Mouse (Mus musculus) lung, adult 2 months (tissue): Measurements from ENCODE around the gene Minar1.

ENCODE experiments used
- CTCF ChIP-seq: fragments of 200-500 bp; IDR thresholded peaks from 2 replicates; pipeline ENCODE4 v1.5.1; 2011; ENCODE audit warnings: mild to moderate bottlenecking, low read length, control low read depth; ENCODE audit not compliant: insufficient read depth
- POLR2A ChIP-seq: fragments of 200-500 bp; IDR thresholded peaks from 2 replicates; pipeline ENCODE4 v1.6.1; 2011; ENCODE audit warnings: low read depth, mild to moderate bottlenecking, control low read depth, low read length, borderline replicate concordance; ENCODE audit errors: extremely low read depth

DNA sequence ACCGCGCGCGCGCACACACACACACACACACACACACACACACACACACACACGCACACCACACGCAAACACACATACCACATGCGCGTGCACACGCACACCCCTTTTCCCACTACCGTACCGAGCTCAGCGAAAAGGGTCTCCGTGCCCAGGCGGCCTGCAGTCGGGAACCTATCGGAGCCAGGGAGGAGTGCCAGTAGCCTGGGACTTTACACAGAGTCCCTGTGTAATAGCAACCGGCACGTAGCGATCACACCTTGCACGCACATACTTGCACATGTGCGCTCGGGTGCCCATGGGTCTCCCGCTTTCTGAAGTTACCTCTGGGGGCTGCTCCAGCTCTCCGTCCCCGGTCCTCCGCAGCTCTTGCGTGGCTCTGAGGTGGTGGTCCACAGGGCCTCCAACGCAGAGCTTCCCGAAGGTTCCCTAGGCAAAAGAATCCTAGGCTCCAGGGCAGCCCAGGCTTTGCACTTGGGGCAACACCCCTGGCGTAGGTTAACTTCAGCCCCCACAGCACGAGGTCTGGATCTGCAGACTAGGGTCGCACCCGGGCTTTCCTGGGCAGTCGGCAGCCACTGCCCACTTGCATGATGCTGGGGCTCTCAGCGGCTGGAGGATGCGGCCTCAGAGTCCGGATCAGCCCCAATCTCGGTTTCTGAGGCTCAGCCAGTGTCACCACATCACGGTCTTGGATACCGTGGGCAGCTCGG lies 474 bp downstream of the Minar1 start:
- TF ChIP-seq CTCF (no peak), POLR2A (no peak)
